Mouse (Mus musculus) B cell, adult 2 months (primary cell): ENCODE measurements at regions not wholly inside any gene's neighbourhood (a gene's known extent, or its start where the extent isn't known, plus 50 kb on each side); places are given as distances from the start of the nearest gene placed in this dataset.
A peak's percentile ranks its signal among the peaks of the same experiment; 100 is the strongest.
"Not testable (repeated sequence)": the region's sequence is repeated elsewhere in the genome, so short reads cannot be mapped to it uniquely, and the experiment has no call there.

Experiments used
- DNase-seq, 2 experiments: peaks; one replicate each; pipeline ENCODE4 v3.0.0; 2022

- peak; percentile 85 to 88 for DNase-seq
Measured at GRCm38 (mm10) chr13:12726831-12727230, 73.0 kb downstream of the Prl2c3 start.

DNA sequence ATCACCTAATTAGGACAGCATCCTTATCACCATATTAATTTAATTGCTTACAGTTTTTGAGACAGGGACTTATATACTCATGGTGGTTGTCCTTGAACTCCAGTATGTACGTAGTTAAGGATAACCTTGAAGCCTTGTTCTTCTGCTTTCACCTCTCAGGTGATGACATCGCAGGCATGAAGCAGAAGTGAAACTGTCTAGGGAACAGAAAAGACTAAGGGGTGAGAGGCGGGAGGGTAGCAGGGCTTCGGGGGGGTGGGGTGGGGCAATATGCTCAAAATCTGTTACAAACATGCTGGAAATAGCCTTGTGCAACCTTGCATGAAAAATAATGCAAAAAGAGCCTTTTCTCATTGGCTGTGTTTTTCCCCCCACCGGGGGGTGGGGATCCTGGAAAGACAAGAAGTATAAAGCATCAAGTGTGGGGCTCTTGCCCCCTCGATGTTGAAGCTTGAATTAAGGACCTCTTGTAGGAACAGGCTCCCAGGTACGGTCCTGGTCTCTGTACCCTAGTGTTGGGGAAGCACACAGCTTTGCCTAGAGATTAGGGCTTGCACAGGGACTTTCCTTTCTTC lies 81.8 kb downstream of the Prl2c3 start:
- DNase-seq = peak; percentile 85 to 87

DNA sequence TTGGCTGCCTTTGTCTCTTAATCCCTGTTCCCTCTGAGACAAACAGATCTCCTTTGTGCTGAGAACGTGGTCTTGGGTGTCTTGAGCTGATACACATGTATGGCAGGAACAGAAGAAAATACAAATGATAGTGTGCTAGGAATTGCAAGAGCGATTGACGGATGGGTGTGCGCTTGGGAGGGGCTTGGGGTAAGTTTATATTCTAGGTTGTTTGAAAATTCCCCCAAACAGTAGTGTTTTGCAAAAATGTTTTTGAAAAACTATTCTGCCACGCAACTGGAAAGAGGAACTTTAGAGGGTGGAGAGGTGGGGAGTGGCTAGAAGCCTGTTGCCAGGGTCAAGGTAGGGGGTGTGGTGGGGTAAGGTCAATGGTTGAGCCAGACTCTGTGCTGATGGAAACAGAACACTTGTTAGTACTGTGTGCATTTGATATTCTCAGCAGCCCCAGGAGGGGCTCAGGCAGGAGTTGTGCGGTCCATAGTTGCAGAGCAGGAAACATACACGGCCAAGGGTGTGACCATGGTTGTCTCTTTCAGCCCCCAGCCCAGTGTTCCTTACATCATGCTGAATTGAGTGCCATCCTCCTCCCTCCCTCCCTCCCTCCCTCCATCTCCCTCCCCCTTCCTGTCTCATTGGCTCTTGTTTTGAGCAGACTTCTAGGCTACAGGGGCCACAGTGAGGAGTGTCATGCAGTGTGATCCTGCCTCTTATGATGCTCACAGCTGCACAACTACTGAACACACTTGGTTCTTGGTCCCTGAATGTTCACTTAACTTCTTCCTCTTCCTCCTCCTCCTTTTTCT lies 88.2 kb downstream of the Prl2c3 start:
- DNase-seq = peak; percentile 46 to 48

DNA sequence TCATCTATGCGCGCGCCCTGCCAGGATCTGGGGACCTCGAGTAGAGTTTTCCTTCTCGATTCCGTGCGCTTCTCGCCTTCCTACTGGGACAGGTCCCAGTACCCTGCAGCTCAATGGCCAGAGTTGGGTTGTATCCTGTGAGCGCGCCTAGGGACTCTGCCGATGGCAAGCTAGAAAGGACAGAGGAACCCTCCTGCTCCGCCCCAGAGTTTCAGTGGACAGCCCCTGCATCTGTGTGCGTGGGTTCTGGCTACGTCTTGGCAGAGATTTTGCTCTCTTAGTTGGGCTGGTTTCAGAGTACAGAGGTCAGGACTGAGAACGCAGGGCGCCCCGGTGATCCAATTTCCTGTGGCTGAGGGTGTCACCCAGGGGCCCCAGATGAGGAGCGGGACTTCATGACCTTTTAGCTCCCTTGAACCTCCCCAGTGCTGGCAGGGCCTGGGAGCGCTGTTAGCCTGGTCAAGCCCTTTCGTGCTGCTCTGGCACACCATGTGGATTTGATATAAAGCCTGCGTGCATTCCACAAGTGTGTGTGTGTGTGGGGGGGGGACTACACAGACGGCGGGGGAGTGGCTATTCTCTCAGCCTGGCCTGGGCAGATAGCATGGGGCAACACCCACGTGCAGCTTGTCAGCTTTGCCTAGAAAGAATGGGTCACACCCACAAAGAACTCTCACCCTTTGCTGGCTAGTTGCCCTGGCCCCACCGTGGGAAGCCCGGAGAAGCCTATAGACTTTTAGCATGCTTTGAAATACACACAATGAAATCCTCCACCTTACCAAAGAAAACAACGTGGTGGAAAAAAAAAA lies 96.9 kb downstream of the Prl2c3 start:
- peak in 1 of 2 experiments; percentile 24 for DNase-seq

GRCm38 (mm10) chr13:12702111-12702803 lies 97.6 kb downstream of the Prl2c3 start:
- DNase-seq = peak; percentile 24 to 26

- DNase-seq = not testable (repeated sequence)
Measured at GRCm38 (mm10) chr13:12693593-12694118, 106.2 kb downstream of the Prl2c3 start.

DNA sequence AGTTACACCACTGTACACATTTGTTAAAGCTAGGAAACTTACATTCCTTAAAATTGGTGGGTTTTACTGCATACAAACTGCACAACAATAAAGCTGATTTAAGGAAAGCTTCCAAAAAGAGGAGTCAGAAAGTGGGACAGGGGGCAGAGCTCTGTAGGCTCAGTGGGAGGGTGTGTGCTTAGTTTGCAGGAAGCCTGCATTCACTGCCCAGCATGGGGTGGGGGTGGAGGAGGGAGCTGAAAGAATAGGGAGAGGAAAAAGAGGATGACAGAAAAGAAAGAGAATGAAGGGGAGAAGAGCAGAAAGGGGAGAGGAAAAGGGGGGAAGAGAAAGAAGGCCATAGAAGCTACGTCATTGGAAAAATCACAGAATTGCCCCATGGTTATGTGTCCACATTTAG lies 111.1 kb downstream of the Prl2c3 start:
- not testable (repeated sequence) for DNase-seq

GRCm38 (mm10) chr13:12688149-12688548 lies 111.7 kb downstream of the Prl2c3 start:
- not testable (repeated sequence) for DNase-seq

DNA sequence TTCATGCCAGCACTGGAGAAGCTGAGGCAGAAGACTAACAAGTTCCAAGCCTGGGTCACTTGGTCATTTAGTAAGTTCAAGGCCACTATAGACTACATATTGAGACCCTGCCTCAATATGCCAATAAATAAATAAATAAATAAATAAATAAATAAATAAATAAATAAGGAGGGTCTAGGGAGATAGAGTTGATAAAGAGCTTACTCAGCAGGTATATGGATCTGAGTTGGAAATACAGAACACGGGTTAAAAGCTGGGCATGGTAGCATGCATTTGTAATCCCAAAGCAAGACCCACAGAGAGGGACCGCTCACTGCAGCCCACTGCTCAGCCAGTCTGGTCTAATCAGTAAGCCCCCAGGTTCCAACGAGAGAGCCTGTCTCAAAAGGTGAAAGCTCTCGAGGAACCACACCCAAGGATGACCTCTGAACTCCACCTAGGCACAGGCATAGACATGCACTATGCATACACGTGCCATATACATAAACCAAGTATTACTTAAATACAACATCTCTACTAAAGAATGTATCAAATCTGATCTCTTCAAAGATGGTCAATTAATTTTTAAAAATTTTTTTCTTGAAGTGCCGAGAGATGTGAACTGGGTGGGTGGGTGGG lies 115.4 kb downstream of the Ero1lb start:
- DNase-seq = not testable (repeated sequence)

DNA sequence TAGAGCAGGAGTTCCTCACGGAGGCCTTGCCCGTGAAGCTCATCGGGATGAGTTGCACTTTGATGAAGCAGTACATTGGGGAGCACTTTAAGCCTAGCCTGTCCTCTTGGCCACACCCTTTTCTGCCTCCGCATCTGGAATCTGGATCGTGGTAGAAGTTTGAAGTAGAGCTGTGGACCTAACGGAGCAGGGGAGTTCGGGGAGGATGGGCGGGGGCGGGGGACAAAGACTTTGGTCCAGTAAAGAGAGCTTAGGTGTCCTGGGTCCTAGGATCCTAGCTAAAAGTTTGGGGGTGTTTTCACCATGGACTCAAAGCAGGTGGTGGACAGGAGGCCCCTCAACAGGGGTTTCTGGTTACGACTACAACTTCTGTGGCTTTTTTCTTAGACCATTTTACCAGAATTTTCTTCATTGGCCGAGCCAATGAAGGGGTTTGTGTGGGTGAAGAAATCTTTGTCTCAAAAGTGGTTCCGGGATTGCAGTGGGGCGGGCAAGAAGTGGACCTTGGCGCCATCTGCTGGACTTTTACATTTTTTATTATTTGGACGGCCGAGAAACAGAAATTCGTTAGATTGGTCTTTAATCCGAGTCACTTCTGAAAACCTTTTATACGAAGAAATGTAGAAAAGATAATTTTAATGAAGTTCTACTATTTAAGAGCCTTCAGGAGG lies 114.7 kb downstream of the Ero1lb start:
- DNase-seq = peak; percentile 74 to 75

DNA sequence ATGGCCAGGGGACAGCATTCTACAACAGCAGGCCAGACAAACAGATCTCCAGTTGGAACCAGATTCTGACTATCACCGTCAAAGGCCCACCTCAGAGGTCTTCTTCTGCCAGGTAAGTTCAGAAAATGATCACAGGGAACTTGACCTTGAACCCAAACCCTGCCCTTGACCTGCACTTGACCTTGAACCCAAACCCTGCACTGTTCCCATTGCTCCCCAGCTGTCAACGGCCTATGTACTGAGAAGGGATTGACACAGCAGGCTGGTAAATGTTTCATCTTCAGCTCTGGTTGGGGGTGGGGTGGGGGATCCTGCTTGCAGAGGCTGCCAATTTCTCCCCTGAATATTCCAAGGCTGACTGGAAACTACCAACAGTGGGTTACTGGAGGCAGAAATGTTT lies 111.7 kb downstream of the Ero1lb start:
- no peak for DNase-seq

GRCm38 (mm10) chr13:12671011-12671410 lies 105.3 kb downstream of the Ero1lb start:
- DNase-seq = not testable (repeated sequence)

DNA sequence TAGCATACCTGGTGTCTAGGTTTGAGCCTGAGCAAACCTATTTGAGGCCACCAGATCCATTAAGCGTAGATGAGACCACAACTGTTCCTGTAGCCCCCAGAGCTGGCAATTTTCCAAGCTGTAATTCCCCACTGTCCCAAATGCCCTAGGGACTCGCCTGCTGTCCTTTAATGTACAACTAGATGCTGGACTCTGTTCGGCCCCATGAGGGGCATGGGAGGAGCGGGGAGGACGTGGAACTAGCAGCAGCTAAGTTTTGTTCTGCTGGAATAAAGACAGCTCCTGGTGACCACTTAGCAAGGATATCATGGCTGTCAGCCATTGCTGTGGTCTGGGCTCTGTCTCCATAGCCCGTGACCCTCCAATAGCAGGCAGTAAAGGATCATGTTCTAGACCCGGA lies 103.1 kb downstream of the Ero1lb start:
- DNase-seq = not testable (repeated sequence)

DNA sequence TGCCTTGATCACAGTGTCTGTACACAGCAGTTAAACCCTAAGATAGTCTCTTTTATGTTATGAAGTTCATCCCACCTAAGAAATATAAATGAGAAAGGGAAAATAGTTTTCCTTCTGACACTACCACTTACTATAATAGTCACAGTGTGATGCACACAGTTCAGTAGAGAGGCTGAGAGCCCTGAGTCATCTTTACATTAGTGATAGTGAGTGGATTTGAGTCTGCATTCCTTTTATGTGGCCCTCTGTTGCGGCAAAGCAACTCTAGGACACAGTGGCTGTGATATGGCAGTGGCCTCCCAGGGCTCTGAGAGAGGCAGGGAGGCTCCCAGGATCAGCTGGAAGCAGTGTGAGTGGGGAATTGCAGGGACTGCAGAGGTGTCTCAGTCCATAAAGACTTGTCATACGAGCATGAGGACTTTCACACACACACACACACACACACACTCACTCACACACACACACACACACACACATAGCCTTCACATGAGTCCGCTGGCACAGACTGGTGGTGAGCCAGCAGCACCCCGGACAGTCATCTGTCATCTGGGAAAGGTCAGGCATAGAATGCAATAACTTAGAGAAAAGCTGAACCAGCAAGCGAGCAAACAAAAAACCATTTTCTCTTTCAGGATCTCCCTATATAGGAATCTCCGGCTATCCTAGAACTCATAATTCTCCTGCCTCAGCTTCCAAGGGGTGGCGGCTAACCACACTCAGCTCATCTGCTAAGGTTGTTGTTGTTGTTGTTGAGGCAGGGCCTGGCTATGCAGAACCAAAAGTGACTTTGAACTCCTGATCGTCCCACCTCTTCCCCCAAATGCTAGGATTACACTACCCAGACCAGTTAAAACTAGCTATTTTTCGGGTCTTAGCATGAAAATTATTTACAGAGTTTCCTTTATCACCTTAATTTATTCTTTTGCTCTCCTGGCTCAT lies 102.3 kb downstream of the Ero1lb start:
- not testable (repeated sequence) for DNase-seq

- DNase-seq = not testable (repeated sequence)
Measured at GRCm38 (mm10) chr13:12666050-12666449, 100.4 kb downstream of the Ero1lb start.
